18 mouse cellular contexts compared by ENCODE assay signal in the genomic region with DNA sequence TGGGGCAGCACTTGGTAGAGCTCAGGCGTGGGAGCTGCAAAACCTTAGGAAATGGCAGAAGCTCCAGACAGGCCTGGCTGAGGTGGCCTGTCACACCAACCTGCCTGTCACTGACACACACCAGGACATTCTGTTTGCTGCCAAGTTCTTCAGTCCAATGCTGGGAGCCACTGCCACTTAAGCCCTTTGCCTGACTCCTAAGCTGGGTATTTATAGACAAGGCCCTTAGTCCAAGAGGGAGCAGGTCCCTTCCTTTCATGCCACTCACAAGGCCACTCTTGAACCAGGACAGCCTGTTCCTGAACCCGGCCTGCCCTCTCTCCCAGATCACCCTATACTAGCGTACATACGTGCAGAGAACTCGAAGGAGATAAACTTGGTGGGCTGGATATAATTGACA. TPM values are rescaled to one million over a fixed set of nuclear protein-coding genes. Genes with fewer than 3 reads are reported as not detected.
DNase-seq lines count a peak whose midpoint lies in the region; ATAC-seq and TF ChIP-seq lines count a peak whose summit lies in the region.
"Had no signal": no experiment of that assay in that cellular context is flagged by ENCODE, and none has a peak within 500 bp of the region (broad histone marks: within the 10 kb centered on the region; RNA-seq: fewer than 3 reads in every experiment).

No protein-coding gene starts in this region.

- TF ChIP-seq CTCF in heart, adult 2 months (IDR thresholded peaks at IDR 0.05), result no peak

- H3K27me3 ChIP-seq in heart, adult 2 months (ENCODE audit: control insufficient read depth, insufficient read depth, low read length), result no peaks in the 10 kb centered on the region
- H3K27me3 ChIP-seq in heart, embryonic 16.5 days (ENCODE audit: control insufficient read depth, insufficient read depth, low read length), result peaks cover 3% of the 10 kb centered on the region; the same call in 1 of the 2 replicates
- peaks cover 23% of the 10 kb centered on the region for H3K27me3 ChIP-seq in midbrain, embryonic 13.5 days

- H3K27ac ChIP-seq in heart, adult 2 months, result peak overlapping the region; percentile 77
- peak overlapping the region; percentile 96 for H3K27ac ChIP-seq in heart, embryonic 16.5 days (ENCODE audit: low read length)
- no peak overlapping the region for H3K27ac ChIP-seq in midbrain, embryonic 13.5 days
- H3K27ac ChIP-seq: hindbrain, embryonic 10.5 days; kidney, embryonic 15.5 days; limb, embryonic 13.5 days; liver, embryonic 15.5 days; midbrain, embryonic 10.5 days; stomach, postnatal 0 days had no signal

- H3K4me3 ChIP-seq in heart, adult 2 months, result no peak overlapping the region
- H3K4me3 ChIP-seq in heart, embryonic 16.5 days (ENCODE audit: low read length), result no peak overlapping the region
- no peak overlapping the region for H3K4me3 ChIP-seq in midbrain, embryonic 13.5 days (replicated peaks)
- H3K4me3 ChIP-seq: hindbrain, embryonic 10.5 days; kidney, embryonic 15.5 days; limb, embryonic 13.5 days; liver, embryonic 15.5 days; midbrain, embryonic 10.5 days had no signal

- no peak overlapping the region for H3K4me2 ChIP-seq in heart, embryonic 16.5 days (ENCODE audit: low read depth, low read length)
- H3K4me2 ChIP-seq in midbrain, embryonic 13.5 days (replicated peaks), result no peak overlapping the region
- H3K4me2 ChIP-seq: kidney, embryonic 15.5 days; limb, embryonic 13.5 days; liver, embryonic 15.5 days had no signal

- peak; percentile 94 for ATAC-seq in heart, embryonic 16.5 days (replicated peaks; ENCODE audit: extremely low read depth, insufficient read depth, low FRiP score)
- no peak for ATAC-seq in midbrain, embryonic 13.5 days
- ATAC-seq: inflammation-experienced regulatory T-cells, adult 6 months had no signal

- intact Hi-C loops in gastrocnemius, postnatal 14 days (cut with DNase I; ENCODE audit: low total_unique reads), result no loop called here
- intact Hi-C loops in heart, adult 2 months (cut with DNase I), result no loop called here

- WGBS in heart, adult 2 months, result 44% methylated on average over 5 of the region's 5 CpGs
- 34% methylated on average over 5 of the region's 5 CpGs for WGBS in heart, embryonic 16.5 days
- WGBS in midbrain, embryonic 13.5 days, result 88% methylated on average over 5 of the region's 5 CpGs

- TF ChIP-seq EP300 in heart, adult 2 months (IDR thresholded peaks at IDR 0.05; ENCODE audit: insufficient read depth, low read depth, low read length), result peak; percentile 94

- no peaks in the 10 kb centered on the region for H3K9me3 ChIP-seq in heart, embryonic 16.5 days (replicated peaks; ENCODE audit: control insufficient read depth, low read length)
- no peaks in the 10 kb centered on the region for H3K9me3 ChIP-seq in midbrain, embryonic 13.5 days
- H3K9me3 ChIP-seq: hindbrain, embryonic 10.5 days; kidney, embryonic 15.5 days; limb, embryonic 13.5 days; liver, embryonic 15.5 days; midbrain, embryonic 10.5 days had no signal

- TF ChIP-seq POLR2A in heart, adult 2 months (IDR thresholded peaks at IDR 0.05; ENCODE audit: insufficient read depth, low read depth, low read length), result 0 out of 2 replicates have a peak, but pooled peaks have one; percentile 42

- H3K9ac ChIP-seq in heart, adult 2 months (ENCODE audit: low read depth, low read length), result no peak overlapping the region
- peak overlapping the region; percentile 55 for H3K9ac ChIP-seq in heart, embryonic 16.5 days (ENCODE audit: low read length)
- H3K9ac ChIP-seq in midbrain, embryonic 13.5 days (replicated peaks), result no peak overlapping the region
- H3K9ac ChIP-seq: kidney, embryonic 15.5 days; limb, embryonic 13.5 days; liver, embryonic 15.5 days had no signal

- H3K36me3 ChIP-seq in heart, adult 2 months (ENCODE audit: control insufficient read depth, insufficient read depth, low read length), result no peaks in the 10 kb centered on the region
- no peaks in the 10 kb centered on the region for H3K36me3 ChIP-seq in heart, embryonic 16.5 days (ENCODE audit: control insufficient read depth, insufficient read depth)
- no peaks in the 10 kb centered on the region for H3K36me3 ChIP-seq in midbrain, embryonic 13.5 days
- H3K36me3 ChIP-seq: hindbrain, embryonic 10.5 days; kidney, embryonic 15.5 days; limb, embryonic 13.5 days; liver, embryonic 15.5 days; midbrain, embryonic 10.5 days had no signal

- H3K4me1 ChIP-seq in heart, adult 2 months (ENCODE audit: control insufficient read depth, insufficient read depth, low read length), result peaks cover 1% of the 10 kb centered on the region; the same call in 1 of the 2 replicates
- peaks cover 26% of the 10 kb centered on the region for H3K4me1 ChIP-seq in heart, embryonic 16.5 days (ENCODE audit: control insufficient read depth, insufficient read depth, low read length)
- peaks cover 13% of the 10 kb centered on the region for H3K4me1 ChIP-seq in midbrain, embryonic 13.5 days (replicated peaks)
- H3K4me1 ChIP-seq: limb, embryonic 13.5 days had no signal

- H3K79me2 ChIP-seq in heart, adult 2 months (replicated peaks; ENCODE audit: control insufficient read depth, insufficient read depth, low read length), result no peaks in the 10 kb centered on the region

- peak; percentile 59 for DNase-seq in gastrocnemius, adult 18-20 months (ENCODE audit: low spot score)
- no peak for DNase-seq in gastrocnemius, postnatal 14 days
- peak; percentile 68 for DNase-seq in MN1 (ENCODE audit: low spot score)
- peak; percentile 60 to 80 for DNase-seq in heart, adult 2 months
- no peak for DNase-seq in frontal cortex, postnatal 25 days (ENCODE audit: low spot score in 2 of 2)
- DNase-seq: lung, postnatal 14 days; retina, postnatal 1 day had no signal

RNA-seq across cellular contexts. Expression of a gene that starts 11.6 kb away (rescaled TPM):
- total RNA-seq in gastrocnemius, adult 18-20 months (2021), result under 1 TPM; 0.12 to 0.23 TPM
- total RNA-seq in gastrocnemius, postnatal 14 days (2021), result under 1 TPM; 0.08 to 0.27 TPM
- total RNA-seq in heart, adult 2 months (2021), result 1 to 10 TPM; 2.5 to 2.6 TPM
- 2.4 and 2.7 TPM in 2 replicates for polyA plus RNA-seq in heart, adult 2 months (2012; rRNA removed)
- 3.2 and 3.4 TPM in 2 replicates for polyA plus RNA-seq in heart, embryonic 16.5 days (2015; fragmentation: Nextera tagmentation; extraction: Ambion mirVana)
- polyA plus RNA-seq in midbrain, embryonic 13.5 days (2015; fragmentation: Nextera tagmentation; extraction: Ambion mirVana), result 0.11 and 0.13 TPM in 2 replicates
- polyA plus RNA-seq: C2C12 had no signal

RNA-seq across cellular contexts. Expression of a gene that starts 12.9 kb away (rescaled TPM):
- not detected for total RNA-seq in gastrocnemius, adult 18-20 months (2021)
- total RNA-seq in gastrocnemius, postnatal 14 days (2021), result not detected
- total RNA-seq in heart, adult 2 months (2021), result 1 to 10 TPM; 1.3 to 2.5 TPM
- polyA plus RNA-seq in heart, adult 2 months (2012; rRNA removed), result 1.1 and 3.5 TPM in 2 replicates
- polyA plus RNA-seq in heart, embryonic 16.5 days (2015; fragmentation: Nextera tagmentation; extraction: Ambion mirVana), result 2.8 and 3.1 TPM in 2 replicates
- 0.04 TPM in 1 of 2 replicates, not detected in the other for polyA plus RNA-seq in midbrain, embryonic 13.5 days (2015; fragmentation: Nextera tagmentation; extraction: Ambion mirVana)
- polyA plus RNA-seq: hindbrain, embryonic 10.5 days; inflammation-experienced regulatory T-cells, adult 6 months; midbrain, embryonic 10.5 days; neural tube, embryonic 14.5 days had no signal

RNA-seq across cellular contexts. Expression of a gene that starts 28.9 kb away (rescaled TPM):
- 1 to 10 TPM; 5.3 TPM for total RNA-seq in gastrocnemius, adult 18-20 months (2021)
- 1 to 10 TPM; 5.3 TPM for total RNA-seq in gastrocnemius, postnatal 14 days (2021)
- total RNA-seq in heart, adult 2 months (2021), result 10 to 100 TPM; 31.8 to 34.9 TPM
- 8.8 and 16.3 TPM in 2 replicates for polyA plus RNA-seq in heart, adult 2 months (2012; rRNA removed)
- 45.2 and 47.3 TPM in 2 replicates for polyA plus RNA-seq in heart, embryonic 16.5 days (2015; fragmentation: Nextera tagmentation; extraction: Ambion mirVana)
- 24.6 and 25.8 TPM in 2 replicates for polyA plus RNA-seq in midbrain, embryonic 13.5 days (2015; fragmentation: Nextera tagmentation; extraction: Ambion mirVana)

RNA-seq across cellular contexts. Expression of a gene that starts 45.8 kb away (rescaled TPM):
- total RNA-seq in gastrocnemius, adult 18-20 months (2021), result 10 to 100 TPM; 14.4 to 16.6 TPM
- total RNA-seq in gastrocnemius, postnatal 14 days (2021), result 1 to 10 TPM; 6.8 to 6.9 TPM
- total RNA-seq in heart, adult 2 months (2021), result 10 to 100 TPM; 24.3 to 26.4 TPM
- polyA plus RNA-seq in heart, adult 2 months (2012; rRNA removed), result 15.1 and 21.7 TPM in 2 replicates
- polyA plus RNA-seq in heart, embryonic 16.5 days (2015; fragmentation: Nextera tagmentation; extraction: Ambion mirVana), result 2.0 and 3.2 TPM in 2 replicates
- polyA plus RNA-seq in midbrain, embryonic 13.5 days (2015; fragmentation: Nextera tagmentation; extraction: Ambion mirVana), result 1.7 and 2.1 TPM in 2 replicates

RNA-seq across cellular contexts. Expression of a gene that starts 53.6 kb away (rescaled TPM):
- not detected for total RNA-seq in gastrocnemius, adult 18-20 months (2021)
- total RNA-seq in gastrocnemius, postnatal 14 days (2021), result under 1 TPM; 0.07 to 0.14 TPM
- 1 to 10 TPM; 6.1 to 8.1 TPM for total RNA-seq in heart, adult 2 months (2021)
- 11.1 and 12.7 TPM in 2 replicates for polyA plus RNA-seq in heart, adult 2 months (2012; rRNA removed)
- 9.8 and 11.1 TPM in 2 replicates for polyA plus RNA-seq in heart, embryonic 16.5 days (2015; fragmentation: Nextera tagmentation; extraction: Ambion mirVana)
- 20.1 and 21.1 TPM in 2 replicates for polyA plus RNA-seq in midbrain, embryonic 13.5 days (2015; fragmentation: Nextera tagmentation; extraction: Ambion mirVana)

Comparison
In these comparisons a context has a peak if more than half of its experiments do, and no peak if none do; other contexts are left out.
1. DNase-seq: peak in gastrocnemius, adult 18-20 months (single experiment), MN1 (single experiment) and heart, adult 2 months (2 of 2); none in gastrocnemius, postnatal 14 days (single experiment) and frontal cortex, postnatal 25 days (0 of 2).
2. RNA of a gene that starts 28.9 kb away (total RNA-seq): 31.8 to 34.9 TPM in heart, adult 2 months; 5.3 TPM in gastrocnemius, adult 18-20 months and 5.3 TPM in gastrocnemius, postnatal 14 days; every median in the first group is over 4 times any median in the second.